Mouse (Mus musculus) left cerebral cortex, adult 9 months (tissue): ENCODE measurements around the gene Ano1.

Experiments used
- DNase-seq, 2 experiments: peaks; one replicate each; pipeline ENCODE4 v3.0.0; 2022; ENCODE audit warnings: low spot score in 2 of 2

The Ano1 gene

GRCm38 (mm10) chr7:144751833-144752232 is at the start of gene Ano1:
Gene Ano1, minus strand, starts transcription at chr7:144751974.
- DNase-seq: no peak

- DNase-seq: peak in 1 of 2 experiments; percentile 24
Measured at GRCm38 (mm10) chr7:144798471-144798870, 46.7 kb upstream of the Ano1 start.

DNA sequence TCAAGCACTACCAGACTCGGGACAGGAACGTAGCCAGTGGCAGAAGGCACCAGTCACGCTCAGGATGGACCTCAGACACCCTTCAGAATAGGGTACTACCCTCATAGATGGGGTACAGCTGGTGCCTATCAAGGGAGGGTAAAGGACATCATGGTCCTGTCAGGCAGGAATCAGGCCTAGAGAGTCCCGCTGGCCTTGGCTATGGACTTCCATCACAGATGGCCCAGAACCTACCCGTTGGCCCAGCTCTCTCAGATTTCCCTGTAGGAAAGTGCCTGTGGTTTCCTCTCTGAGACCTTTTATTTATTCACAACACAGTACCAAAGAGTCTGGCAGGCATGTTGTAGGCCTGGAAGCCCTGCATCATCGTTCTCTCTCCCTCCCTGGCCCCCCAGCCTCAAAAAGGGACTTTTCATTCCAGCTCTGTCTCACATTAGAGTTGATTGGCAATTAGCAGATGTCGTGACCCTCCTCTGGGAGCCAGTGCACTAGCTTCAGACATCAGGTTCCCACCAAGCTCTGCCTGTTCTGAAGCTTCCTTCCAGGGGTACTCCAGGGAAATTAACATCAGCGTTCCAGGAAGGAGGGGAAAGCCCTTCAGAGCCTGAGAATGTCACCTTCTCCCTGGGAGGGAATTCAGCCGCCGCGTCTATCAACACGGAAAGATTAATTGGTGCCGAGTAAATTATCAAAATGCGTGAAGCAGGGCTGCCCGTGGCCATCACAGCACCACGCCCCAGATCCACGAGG is 45.4 kb upstream of the Ano1 start:
- no peak for DNase-seq

DNA sequence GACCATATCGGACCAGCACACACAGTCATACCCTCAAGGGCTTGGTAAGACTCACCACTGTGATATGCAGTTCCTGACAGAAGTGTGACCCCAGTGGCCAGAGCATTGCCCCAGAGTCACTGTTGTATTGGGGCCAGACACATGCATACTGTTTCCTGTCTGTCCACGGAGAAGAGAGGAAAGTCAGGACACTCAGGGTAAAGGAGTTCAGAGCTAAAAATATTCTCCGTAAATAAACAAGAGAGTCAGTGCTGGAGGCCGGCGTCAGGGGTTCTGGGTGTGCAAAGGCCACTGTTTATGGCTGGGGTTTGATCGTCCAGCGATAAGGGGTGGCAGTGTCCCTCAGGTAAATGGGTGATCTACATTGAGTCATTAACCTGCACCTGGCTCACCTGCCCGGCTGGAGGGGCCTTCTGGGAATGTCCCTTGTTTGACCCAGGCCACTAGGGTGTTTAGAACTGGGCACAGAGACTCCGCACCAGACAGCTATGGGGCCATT is 44.3 kb upstream of the Ano1 start:
- DNase-seq: no peak

DNA sequence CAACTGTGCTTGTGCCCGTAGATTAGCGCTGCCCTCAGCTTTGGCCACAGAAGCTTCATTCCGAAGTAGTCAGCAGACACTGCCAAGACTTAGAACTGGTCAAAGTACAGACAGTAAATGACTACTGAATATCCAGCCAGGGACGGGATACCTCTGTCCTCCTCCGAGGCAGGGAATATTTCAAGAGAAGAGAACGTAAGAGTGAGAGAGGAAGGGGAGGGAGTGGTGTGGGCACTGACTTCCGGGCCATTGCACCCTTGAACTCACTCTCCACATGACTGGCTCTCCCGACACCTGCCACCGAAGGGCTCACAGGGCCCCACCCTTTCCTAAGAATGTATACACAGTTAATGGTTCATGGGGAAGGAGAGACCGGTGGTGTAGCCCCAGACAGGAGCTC is 41.5 kb upstream of the Ano1 start:
- DNase-seq: no peak

DNA sequence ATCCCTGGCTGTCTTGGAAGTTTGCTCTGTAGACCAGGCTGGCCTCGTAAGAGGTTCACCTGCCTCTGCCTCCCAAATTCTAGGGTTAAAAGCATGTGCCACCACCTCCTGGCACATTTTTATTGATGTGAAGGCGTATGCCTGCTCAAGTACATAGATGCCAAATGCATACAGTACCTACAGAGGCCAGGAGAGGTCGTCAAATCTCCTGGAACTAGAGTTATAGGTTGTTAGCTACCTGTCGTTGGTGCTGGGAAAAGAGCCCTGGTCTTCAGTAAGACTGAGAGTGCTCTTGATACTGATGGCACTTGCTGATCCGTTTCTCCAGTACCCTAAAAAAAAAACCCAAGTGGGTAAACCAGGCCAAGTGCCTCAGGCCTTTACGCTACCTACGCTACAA is 39.7 kb upstream of the Ano1 start:
- no peak for DNase-seq

DNA sequence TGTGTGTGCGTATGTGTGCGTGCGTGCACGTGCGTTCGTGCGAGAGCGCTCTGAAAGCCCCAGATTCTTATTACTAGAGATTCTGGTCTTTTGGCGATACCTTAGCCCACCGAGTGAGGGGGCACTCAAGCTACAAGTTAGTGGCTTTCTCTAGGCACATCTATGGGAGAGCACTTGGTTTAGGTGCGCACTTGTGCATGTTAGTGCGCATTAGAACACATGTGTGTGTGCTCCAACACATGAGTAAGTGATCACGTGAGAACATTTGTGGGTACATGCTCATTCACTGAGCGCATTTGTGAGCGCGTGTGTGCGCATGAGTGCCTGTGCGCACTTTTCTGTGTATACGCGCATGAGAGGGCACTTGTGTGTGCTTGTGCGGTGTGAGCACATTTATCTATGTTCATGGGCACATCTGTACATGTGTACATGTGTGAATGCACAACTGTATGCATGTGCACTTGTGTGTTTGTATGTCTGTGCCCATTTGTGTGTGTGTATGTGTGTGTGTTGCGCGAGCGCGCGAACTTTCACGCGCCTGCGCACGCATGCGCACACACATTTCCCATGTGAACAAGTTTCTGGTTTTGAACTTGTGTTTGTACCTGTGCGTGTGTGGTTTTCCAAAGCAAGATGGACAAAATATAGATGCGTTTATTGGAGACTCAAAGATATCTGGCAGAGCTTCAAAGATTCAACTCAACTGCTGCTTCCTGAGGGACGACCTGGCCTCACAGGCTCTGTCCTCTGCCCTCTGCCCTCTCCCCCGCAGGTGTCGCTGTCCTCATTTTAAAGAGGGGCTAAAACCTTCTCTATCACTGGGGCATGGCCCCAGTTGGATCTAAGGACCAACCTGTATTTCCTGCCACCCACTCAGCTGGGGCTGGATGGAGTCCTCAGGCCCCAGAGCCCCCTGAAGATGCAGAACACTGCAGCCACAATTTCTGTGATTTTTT is 38.1 kb upstream of the Ano1 start:
- no peak for DNase-seq

DNA sequence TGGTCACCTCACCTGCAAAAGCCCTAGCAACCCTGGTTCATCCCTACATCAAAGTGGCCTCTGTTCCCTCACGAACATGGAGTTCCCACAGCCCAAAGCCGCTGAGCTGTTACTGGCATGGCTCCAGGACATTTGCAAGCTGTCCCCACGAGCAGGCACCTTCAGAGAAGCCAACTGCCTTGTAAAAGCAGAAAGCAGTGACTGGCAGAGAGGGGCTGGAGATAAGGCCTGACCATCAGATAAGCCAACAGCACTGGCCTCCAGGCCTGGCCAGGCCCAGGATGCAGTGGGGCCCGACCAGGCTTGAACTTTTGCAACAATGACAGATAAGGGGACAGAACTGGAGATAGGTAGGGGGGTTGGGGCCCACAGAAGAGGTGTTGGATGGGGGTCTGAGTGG is 36.9 kb upstream of the Ano1 start:
- no peak for DNase-seq

- no peak for DNase-seq
Measured at GRCm38 (mm10) chr7:144787501-144787900, 35.7 kb upstream of the Ano1 start.

DNA sequence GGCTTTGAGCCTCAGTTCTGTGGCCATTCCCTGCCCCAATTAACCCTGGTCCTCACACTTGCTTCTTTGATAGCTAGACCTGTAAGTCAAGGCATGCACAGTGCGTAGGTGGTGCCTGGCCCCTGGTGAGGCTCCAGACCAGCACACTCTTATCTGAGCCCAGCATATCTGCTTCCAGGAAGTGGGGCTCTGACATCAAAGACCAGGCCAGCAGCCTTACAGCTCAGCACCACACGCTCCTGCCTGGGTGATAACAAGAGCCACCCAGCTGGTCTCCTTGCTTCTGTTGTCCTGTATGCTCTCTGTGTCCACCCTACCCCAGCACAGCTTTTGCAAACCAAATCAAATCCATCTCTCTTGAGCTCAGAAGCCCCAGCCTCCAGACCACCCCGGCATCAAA is 34.8 kb upstream of the Ano1 start:
- DNase-seq: no peak

DNA sequence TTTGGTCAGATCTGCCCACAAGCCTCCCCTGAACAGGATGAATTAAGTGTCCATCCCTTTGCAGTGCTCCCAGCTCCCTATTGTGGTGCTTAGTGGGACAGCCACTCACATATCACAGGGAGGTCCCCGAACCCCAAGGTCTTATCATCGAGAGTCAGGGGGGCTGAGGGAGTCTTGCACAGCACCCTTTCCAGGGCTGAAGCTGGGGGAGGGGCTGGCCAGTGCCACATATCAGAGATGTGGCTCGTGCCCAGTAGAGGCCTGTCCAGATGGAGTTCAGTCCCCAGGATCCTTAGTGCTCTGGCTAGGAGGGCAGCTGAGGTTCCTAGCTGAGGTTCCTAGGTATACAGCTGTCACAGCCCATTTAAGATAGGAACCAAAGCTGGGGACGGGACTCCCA is 32.4 kb upstream of the Ano1 start:
- no peak for DNase-seq

DNA sequence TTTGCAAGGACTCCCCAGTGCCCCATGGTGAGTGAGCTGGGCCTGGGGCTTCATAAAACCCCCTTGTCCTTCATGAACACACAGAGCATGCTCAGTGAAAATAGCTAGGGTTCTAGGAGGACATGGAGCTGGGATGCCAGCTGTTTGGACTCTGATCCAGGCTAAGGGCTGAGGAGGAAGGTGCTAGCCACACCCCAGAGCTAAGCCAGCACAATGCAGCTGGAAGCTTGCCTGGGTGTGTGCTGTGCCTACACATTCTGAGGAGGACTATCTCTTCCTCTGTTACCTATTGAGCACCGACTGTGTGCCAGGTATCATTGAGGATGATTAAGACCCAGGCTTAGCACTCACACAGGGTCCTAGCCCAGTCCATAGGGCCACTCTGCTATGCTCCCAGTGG is 30.6 kb upstream of the Ano1 start:
- no peak for DNase-seq

DNA sequence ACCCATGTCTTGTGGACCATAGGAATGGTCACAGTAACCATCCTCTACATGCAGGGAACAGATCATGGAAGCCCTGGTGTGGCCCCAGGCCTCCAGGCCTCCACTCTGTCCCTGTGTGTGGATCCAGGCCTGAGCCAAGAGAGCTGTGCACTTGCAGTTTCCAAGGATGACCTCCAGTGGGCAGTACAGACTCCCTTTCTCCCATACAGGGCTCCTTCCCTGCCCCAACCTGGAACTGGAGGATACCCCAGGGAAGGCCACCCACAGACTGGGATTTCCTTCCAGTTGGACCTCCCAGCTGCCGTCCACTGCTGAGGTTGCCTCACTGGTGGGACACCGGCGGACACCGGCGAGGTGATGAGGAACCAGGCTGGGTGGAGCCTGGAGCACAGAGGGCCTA is 29.6 kb upstream of the Ano1 start:
- DNase-seq: no peak

- no peak for DNase-seq
Measured at GRCm38 (mm10) chr7:144780190-144780589, 28.4 kb upstream of the Ano1 start.

GRCm38 (mm10) chr7:144779691-144780090 is 27.9 kb upstream of the Ano1 start:
- DNase-seq: no peak

- no peak for DNase-seq
Measured at GRCm38 (mm10) chr7:144777805-144778204, 26.0 kb upstream of the Ano1 start.

- peak; percentile 10 to 87 for DNase-seq
Measured at GRCm38 (mm10) chr7:144775804-144776447, 24.2 kb upstream of the Ano1 start.

GRCm38 (mm10) chr7:144775214-144775613 is 23.4 kb upstream of the Ano1 start:
- DNase-seq: no peak

DNA sequence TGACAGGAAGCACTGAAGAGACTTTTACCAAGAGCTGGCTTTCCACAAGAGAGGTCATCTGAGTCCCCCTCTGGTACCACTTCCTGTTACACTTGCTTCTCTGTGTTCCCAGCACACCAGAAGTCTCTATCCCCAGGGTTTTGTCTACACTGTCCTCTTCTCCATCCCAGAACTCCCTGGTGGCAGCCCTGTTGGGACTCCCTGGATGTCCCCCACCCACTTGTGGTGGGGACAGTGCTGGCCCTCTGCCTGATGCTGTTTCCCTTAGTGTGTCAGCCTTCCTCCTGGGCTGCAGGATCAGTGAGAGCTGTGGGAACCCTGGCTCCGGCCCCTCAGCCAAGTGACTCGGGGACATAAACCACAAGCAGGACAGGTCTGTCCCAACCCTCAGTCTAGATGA is 22.5 kb upstream of the Ano1 start:
- DNase-seq: no peak

DNA sequence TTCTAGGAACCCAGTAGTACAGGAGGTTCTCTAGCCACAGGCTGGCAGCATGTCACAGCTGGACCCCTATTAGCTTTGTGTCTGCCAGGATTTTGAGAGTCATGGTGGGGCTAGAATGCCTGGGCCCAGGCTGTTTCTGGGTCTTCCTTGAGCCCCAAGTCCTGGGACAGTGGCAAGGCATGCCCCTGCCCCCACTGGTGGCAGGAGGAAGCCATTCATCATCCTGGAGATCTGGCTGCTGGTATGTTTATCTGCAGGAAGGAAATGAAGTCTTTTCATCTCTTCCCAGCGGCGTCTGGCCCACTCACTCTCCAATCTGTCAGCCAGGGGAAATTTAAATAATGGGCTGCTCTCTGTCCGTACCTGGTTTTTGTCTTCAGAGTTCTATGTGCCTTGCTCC is 18.3 kb upstream of the Ano1 start:
- DNase-seq: no peak

- no peak for DNase-seq
Measured at GRCm38 (mm10) chr7:144769434-144770080, 17.8 kb upstream of the Ano1 start.

- DNase-seq: no peak
Measured at GRCm38 (mm10) chr7:144768845-144769244, 17.1 kb upstream of the Ano1 start.
